Mouse (Mus musculus): ENCODE data around the gene Vasp. TPM values are rescaled to one million over a fixed set of nuclear protein-coding genes. Genes with fewer than 3 reads are reported as not detected.

Vasp gene
- polyA plus RNA-seq, 1 experiment from 2014 or later, result 109 TPM

- peak; percentile 25 for DNase-seq (ENCODE audit: low spot score)
- ATAC-seq, result no peak
- 60% methylated on average over 7 of the region's 7 CpGs for WGBS
- H3K4me3 ChIP-seq (ENCODE audit: low read depth, low read length), result no peak overlapping the region
- H3K4me2 ChIP-seq (replicated peaks; ENCODE audit: low read depth, low read length), result no peak overlapping the region
- no peaks in the 10 kb centered on the region for H3K36me3 ChIP-seq (ENCODE audit: insufficient read depth, low read length)
- no peaks in the 10 kb centered on the region for H3K9me3 ChIP-seq (ENCODE audit: low read length)
- H3K27me3 ChIP-seq (replicated peaks; ENCODE audit: insufficient read depth, low read length), result no peaks in the 10 kb centered on the region
- no peak overlapping the region for H3K9ac ChIP-seq (replicated peaks; ENCODE audit: low read depth)
- no peak overlapping the region for H3K27ac ChIP-seq (ENCODE audit: low read length)
- H3K4me1 ChIP-seq (ENCODE audit: insufficient read depth, low read depth, low read length), result no peaks in the 10 kb centered on the region
- TF ChIP-seq CTCF (IDR thresholded peaks at IDR 0.05) (no peak), EP300 (IDR thresholded peaks at IDR 0.05) (no peak)
Measured at GRCm38 (mm10) chr7:19214369-19214768, 57.2 kb downstream of the Vasp start.

- Histone ChIP-seq H3K4me1 (ENCODE audit: insufficient read depth, low read depth, low read length) (no peaks in the 10 kb centered on the region), H3K9ac (replicated peaks; ENCODE audit: low read depth) (no peak overlapping the region; the same call in 1 of the 2 replicates), H3K4me3 (ENCODE audit: low read depth, low read length) (peak overlapping the region; percentile 44; the same call in 1 of the 2 replicates), H3K27ac (ENCODE audit: low read length) (no peak overlapping the region), H3K36me3 (ENCODE audit: insufficient read depth, low read length) (no peaks in the 10 kb centered on the region), H3K9me3 (ENCODE audit: low read length) (no peaks in the 10 kb centered on the region), H3K27me3 (replicated peaks; ENCODE audit: insufficient read depth, low read length) (no peaks in the 10 kb centered on the region), H3K4me2 (replicated peaks; ENCODE audit: low read depth, low read length) (peak overlapping the region; percentile 78)
- no peak for ATAC-seq
- WGBS, result 36% methylated on average over 2 of the region's 2 CpGs
- no peak for TF ChIP-seq EP300 (IDR thresholded peaks at IDR 0.05)
- TF ChIP-seq CTCF (IDR thresholded peaks at IDR 0.05), result no peak
- peak; percentile 14 for DNase-seq (ENCODE audit: low spot score)
Measured at GRCm38 (mm10) chr7:19213385-19213784, 58.2 kb downstream of the Vasp start.

- Histone ChIP-seq H3K36me3 (ENCODE audit: insufficient read depth, low read length) (no peaks in the 10 kb centered on the region), H3K27ac (ENCODE audit: low read length) (no peak within 1 kb of the TSS), H3K27me3 (replicated peaks; ENCODE audit: insufficient read depth, low read length) (no peaks in the 10 kb centered on the region), H3K9me3 (ENCODE audit: low read length) (no peaks in the 10 kb centered on the region), H3K9ac (replicated peaks; ENCODE audit: low read depth) (peak within 1 kb of the TSS; percentile 2; the same call in 1 of the 2 replicates), H3K4me3 (ENCODE audit: low read depth, low read length) (peak within 1 kb of the TSS; percentile 44), H3K4me2 (replicated peaks; ENCODE audit: low read depth, low read length) (peak within 1 kb of the TSS; percentile 78), H3K4me1 (ENCODE audit: insufficient read depth, low read depth, low read length) (no peaks in the 10 kb centered on the region)
- DNase-seq (ENCODE audit: low spot score), result peak; percentile 37
- ATAC-seq, result peak; percentile 81
- TF ChIP-seq EP300 (IDR thresholded peaks at IDR 0.05), result no peak
- TF ChIP-seq CTCF (IDR thresholded peaks at IDR 0.05), result peak; percentile 47
- WGBS, result 3% methylated on average over 28 of the region's 30 CpGs
Measured at GRCm38 (mm10) chr7:19211996-19212755, 59.4 kb downstream of the Vasp start, which contains the start of gene Gpr4. Gene Gpr4 (plus strand): TSS chr7:19212538.

GRCm38 (mm10) chr7:19211041-19211675, 60.5 kb downstream of the Vasp start:
- TF ChIP-seq CTCF (IDR thresholded peaks at IDR 0.05), result no peak
- peak; percentile 34; the same call in 1 of the 2 replicates for TF ChIP-seq EP300 (IDR thresholded peaks at IDR 0.05)

GRCm38 (mm10) chr7:19210010-19210409, 61.6 kb downstream of the Vasp start:
- DNase-seq (ENCODE audit: low spot score), result no peak
- TF ChIP-seq EP300 (IDR thresholded peaks at IDR 0.05) (no peak), CTCF (IDR thresholded peaks at IDR 0.05) (peak; percentile 53)
- H3K9me3 ChIP-seq (ENCODE audit: low read length), result no peaks in the 10 kb centered on the region
- no peaks in the 10 kb centered on the region for H3K27me3 ChIP-seq (replicated peaks; ENCODE audit: insufficient read depth, low read length)
- no peak overlapping the region for H3K27ac ChIP-seq (ENCODE audit: low read length)
- peaks cover 4% of the 10 kb centered on the region; the same call in 1 of the 2 replicates for H3K36me3 ChIP-seq (ENCODE audit: insufficient read depth, low read length)
- no peak overlapping the region for H3K9ac ChIP-seq (replicated peaks; ENCODE audit: low read depth)
- ATAC-seq, result no peak
- no peaks in the 10 kb centered on the region for H3K4me1 ChIP-seq (ENCODE audit: insufficient read depth, low read depth, low read length)
- H3K4me3 ChIP-seq (ENCODE audit: low read depth, low read length), result no peak overlapping the region
- H3K4me2 ChIP-seq (replicated peaks; ENCODE audit: low read depth, low read length), result no peak overlapping the region
- 88% methylated on average over 5 of the region's 5 CpGs for WGBS

More at GRCm38 (mm10) chr7:19211041-19211675, 60.5 kb downstream of the Vasp start:
- no peak for DNase-seq (ENCODE audit: low spot score)
- no peaks in the 10 kb centered on the region for H3K9me3 ChIP-seq (ENCODE audit: low read length)
- H3K27ac ChIP-seq (ENCODE audit: low read length), result no peak overlapping the region
- no peaks in the 10 kb centered on the region for H3K27me3 ChIP-seq (replicated peaks; ENCODE audit: insufficient read depth, low read length)
- no peaks in the 10 kb centered on the region for H3K4me1 ChIP-seq (ENCODE audit: insufficient read depth, low read depth, low read length)
- H3K4me3 ChIP-seq (ENCODE audit: low read depth, low read length), result no peak overlapping the region
- H3K9ac ChIP-seq (replicated peaks; ENCODE audit: low read depth), result no peak overlapping the region
- H3K4me2 ChIP-seq (replicated peaks; ENCODE audit: low read depth, low read length), result no peak overlapping the region
- ATAC-seq, result peak; percentile 29; the same call in 1 of the 2 replicates
- H3K36me3 ChIP-seq (ENCODE audit: insufficient read depth, low read length), result no peaks in the 10 kb centered on the region
- WGBS, result 32% methylated on average over 5 of the region's 5 CpGs

GRCm38 (mm10) chr7:19209494-19209893, 62.1 kb downstream of the Vasp start:
- Histone ChIP-seq H3K36me3 (ENCODE audit: insufficient read depth, low read length) (peaks cover 4% of the 10 kb centered on the region; the same call in 1 of the 2 replicates), H3K27me3 (replicated peaks; ENCODE audit: insufficient read depth, low read length) (no peaks in the 10 kb centered on the region), H3K27ac (ENCODE audit: low read length) (no peak overlapping the region), H3K4me3 (ENCODE audit: low read depth, low read length) (no peak overlapping the region), H3K9ac (replicated peaks; ENCODE audit: low read depth) (no peak overlapping the region), H3K9me3 (ENCODE audit: low read length) (no peaks in the 10 kb centered on the region), H3K4me2 (replicated peaks; ENCODE audit: low read depth, low read length) (no peak overlapping the region), H3K4me1 (ENCODE audit: insufficient read depth, low read depth, low read length) (no peaks in the 10 kb centered on the region)
- ATAC-seq, result no peak
- no peak for TF ChIP-seq EP300 (IDR thresholded peaks at IDR 0.05)
- TF ChIP-seq CTCF (IDR thresholded peaks at IDR 0.05), result no peak
- WGBS, result 80% methylated on average over 4 of the region's 4 CpGs
- DNase-seq (ENCODE audit: low spot score), result no peak

All from lung, postnatal 0 days (tissue).